Mouse (Mus musculus) skeletal muscle tissue, adult 2 months (tissue): ENCODE measurements around the gene Cnn1.

Experiments
- DNase-seq: peaks from one replicate; pipeline ENCODE4 v3.0.0-alpha.2; 2012; ENCODE audit warnings: low read depth, low spot score

Cnn1 gene

GRCm38 (mm10) chr9:22098993-22099696 is at the start of gene Cnn1:
Gene Cnn1 (plus strand): TSS chr9:22099216.
- DNase-seq = no peak

DNA sequence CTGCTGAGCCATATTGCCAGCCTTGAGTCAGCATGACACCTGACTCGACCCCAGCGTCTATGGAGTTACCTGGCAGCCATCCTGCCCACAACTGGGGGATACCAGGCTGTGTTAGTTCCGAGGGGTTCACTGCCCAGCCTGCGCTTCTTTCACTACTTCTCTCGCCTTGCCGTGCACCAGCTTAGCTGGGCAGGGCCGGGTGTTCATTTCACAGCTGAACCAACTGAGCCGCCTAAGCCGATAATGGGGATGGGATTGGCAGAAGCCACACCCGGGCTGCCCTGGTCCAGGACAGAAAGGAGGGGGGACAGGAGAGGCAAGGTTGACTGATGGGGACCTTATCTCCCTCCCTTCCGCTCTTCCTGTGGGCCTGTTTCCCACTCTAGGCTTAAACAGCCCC is 49.7 kb upstream of the Cnn1 start:
- DNase-seq = no peak

DNA sequence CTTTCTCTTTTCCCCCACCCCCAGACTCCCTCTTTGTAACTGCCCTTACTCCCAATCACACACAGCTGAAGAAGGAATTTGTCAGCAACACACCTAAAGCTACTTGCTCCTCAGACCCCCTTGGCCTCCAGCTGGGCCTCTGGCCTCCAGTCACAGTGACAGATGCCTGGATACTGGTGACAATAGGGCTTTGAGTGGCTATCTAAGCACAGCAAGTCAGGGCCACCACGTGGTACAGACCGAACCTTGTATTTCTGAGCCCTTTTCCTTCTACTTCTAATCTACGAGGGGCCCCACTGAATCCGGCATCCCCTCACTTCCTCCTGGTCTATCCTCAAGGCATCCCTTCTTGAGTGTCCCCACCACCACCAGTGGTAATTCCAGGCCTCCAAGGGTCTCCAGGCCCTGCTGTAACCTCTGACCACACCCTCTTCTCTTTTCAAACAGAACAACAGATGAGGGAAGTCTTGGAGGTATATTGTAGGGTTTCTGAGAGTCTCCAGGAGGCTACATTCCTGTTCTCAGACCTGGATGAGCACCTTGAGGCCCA is 49.2 kb upstream of the Cnn1 start:
- no peak for DNase-seq

DNA sequence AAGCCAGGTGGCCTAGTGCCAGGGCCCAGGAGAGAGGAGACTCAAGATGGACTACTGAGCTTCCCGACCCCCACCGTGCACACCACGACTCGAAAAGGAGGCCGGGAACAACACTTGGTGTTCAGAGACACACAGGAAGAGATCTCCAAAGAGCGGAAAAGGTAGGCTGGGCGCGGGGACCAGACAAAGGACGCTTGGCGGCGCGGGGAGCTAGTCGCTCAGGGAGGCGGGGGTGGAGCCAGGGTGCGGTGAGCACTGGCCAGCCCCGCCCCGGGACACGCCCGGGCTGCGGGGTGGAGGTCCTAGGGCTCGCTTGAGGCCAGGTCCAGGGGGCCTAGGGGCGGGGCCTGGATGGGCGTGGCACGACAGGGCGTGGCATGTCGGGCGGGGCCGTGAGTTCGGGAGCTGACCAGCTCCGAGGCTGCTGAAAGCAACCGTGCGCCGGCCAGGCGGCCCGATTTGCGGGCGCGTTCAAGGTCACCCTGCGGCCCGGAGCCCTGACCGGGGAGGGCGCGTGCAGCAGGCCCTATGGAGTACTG is 48.6 kb upstream of the Cnn1 start:
- DNase-seq = no peak

GRCm38 (mm10) chr9:22051161-22051957 is 47.7 kb upstream of the Cnn1 start:
- no peak for DNase-seq

DNA sequence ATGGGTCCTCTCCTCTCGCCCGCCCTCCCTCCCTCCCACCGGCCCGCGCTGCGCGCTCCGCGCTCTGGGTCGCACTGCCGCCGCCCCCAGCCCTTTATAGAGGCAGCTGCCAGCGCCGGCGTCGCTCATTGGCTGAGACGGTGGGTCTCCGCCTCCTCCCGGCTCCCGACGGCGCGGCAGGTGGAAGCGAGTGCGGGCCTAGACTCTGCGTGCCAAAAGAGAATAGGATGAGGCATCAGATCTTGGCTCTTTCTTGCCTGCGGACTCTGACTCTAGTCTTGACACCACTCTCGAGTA is 47.1 kb upstream of the Cnn1 start, which contains the start of gene Elavl3:
Elavl3 (minus strand) TSS at position 66 of the 297 bp plus-strand sequence.
- no peak for DNase-seq

DNA sequence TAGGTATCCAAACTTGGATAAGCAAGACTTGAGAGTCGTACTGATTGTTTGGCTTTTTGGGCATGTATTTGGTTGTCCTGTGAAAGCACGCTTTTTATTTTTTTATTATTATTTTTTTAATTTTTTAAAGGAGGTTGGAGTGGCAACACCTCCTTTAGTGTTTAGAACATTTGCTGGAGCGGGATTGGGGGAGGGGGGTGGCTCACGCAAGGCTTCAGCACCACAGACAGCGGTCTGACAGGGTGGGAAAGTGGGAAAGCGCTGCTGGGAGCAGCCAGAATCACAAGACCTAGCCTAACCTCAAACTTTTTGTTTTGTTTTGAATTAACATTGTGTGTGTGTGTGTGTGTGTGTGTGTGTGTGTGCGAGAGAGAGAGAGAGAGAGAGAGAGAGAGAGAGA is 45.4 kb upstream of the Cnn1 start:
- DNase-seq = no peak

GRCm38 (mm10) chr9:22054411-22055076 is 44.5 kb upstream of the Cnn1 start:
- peak; percentile 38 for DNase-seq

- DNase-seq = no peak
Observed at GRCm38 (mm10) chr9:22055713-22056112, 43.3 kb upstream of the Cnn1 start.

DNA sequence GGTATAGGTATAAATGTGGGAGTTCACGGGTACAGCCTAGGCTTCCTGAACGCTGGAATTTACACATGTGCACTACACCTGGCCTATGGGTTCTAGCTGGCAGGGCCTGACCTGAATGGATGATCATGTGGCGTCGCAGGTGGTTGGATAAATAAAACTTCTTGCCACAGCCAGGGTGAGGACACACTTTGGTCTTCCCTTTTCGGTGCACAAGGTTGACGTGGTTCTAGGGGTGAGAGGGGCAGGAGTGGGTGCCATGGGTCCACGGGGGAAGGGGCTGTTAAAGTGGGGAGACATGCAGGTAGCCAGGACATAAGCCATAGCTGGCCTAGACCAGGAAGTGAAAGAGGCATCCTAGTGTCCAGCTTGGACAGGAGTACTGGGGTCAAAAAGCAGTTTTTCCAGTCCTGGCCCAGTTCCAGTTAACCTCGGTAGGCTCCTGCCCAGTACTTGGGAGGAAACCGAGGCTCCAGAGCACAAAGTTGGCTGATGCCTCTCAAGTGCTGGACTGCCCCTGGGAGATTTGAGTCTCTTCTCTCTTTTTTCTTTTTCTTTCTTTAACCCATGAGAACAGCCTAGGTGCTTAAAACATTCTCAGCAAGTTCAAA is 42.6 kb upstream of the Cnn1 start:
- DNase-seq = no peak

DNA sequence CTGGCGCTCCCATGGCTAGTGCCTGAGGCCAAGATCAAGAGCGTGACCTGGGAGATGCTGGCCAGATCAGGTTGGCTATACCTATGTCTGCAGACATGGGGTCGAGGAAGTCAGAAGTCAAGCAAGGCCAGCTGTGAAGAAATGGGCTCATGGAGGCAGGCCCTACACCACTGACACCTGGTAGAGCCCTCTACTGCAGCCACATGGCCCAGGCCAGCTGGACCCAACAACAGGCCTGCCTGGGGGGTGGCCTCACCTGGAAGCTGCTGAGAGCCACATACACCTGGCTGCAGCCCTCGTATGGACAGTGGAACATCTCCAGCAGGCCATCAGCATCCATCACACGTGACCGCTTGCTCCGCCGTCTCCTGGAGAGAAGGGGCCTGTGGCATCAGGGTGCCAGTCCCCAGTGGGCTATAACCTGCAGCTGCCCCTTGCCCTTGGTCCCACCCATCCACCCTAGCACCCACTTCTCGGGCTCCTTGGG is 41.9 kb upstream of the Cnn1 start:
- DNase-seq = no peak

DNA sequence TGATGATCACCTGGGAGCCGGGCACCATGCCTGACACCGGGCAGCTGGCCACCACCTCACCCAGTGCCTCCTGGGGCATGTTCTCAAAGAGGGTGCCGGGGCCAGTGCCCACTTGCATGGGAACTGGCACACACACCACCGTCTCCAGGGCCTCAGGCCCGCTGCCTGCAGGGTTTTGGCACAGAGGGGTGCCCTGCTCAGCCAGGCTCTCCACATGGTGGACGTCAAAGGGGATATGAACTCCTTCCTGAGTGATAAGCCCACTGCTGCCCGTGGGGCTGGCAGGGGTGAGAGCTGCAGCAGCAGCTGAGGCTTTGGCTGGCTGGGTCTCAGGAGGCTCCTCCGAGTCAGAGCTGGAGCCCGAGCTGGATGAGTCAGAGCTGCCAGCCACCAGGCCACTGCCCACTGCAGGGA is 41.0 kb upstream of the Cnn1 start:
- no peak for DNase-seq

- no peak for DNase-seq
Observed at GRCm38 (mm10) chr9:22061339-22061738, 37.7 kb upstream of the Cnn1 start.

DNA sequence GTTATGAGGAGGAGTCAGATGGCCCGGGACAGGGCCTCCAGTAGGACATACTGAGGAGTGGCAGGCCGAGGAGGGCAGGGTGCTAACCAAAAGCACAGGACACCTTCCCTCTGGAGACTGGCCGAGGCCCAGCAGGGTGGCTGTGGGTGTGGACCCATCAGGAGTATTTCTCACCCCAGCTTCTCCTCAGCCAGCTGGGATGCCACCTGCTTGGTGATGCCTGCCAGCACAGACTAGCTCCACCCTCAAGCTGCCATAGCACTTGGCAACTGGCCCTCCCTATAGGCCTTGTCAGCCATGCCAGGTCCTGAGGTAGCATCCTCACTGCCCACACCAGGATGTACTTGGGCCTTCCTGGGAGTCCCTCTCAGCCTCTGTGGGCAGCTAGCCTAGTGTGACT is 34.7 kb upstream of the Cnn1 start:
- DNase-seq = no peak

DNA sequence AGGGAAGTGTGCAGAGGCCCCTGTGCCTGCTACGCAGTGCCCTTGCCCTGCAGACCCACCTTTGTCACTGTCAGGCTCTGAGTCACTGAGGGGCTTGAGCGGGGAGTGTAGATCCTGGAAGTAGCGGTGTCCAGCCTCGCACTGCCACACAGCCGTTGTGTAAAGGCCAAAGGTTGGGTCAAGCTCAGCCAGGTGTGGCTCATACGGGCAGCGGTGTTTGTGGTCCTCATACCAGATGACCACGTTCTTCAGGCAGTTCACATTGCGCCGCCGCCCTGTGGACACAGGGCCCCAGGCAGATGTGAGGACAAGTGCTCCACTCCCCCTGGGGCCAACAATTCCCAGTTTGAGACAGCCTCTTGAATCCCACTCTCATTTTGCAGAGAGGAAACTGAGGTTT is 33.4 kb upstream of the Cnn1 start:
- DNase-seq = no peak

GRCm38 (mm10) chr9:22066433-22066832 is 32.6 kb upstream of the Cnn1 start:
- DNase-seq = no peak

DNA sequence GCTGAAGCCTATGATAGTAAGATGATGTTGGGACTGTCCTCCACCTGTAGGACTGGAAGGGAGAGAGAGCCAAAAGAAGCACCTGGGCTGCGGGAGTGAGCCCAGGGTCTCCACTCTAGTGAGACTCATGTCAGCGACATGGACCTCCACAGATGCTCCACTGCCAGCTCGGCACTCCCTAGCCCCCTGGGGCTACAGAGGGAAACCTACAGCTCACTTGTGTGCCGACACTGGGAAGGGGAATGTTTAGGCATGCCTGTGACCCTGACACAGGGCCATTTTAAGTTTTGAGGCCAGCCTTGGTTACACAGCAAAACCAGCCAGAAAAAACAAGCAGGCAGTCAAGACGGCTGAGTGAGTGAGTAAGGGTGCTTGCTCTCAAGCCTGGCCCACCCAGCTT is 31.8 kb upstream of the Cnn1 start:
- no peak for DNase-seq

GRCm38 (mm10) chr9:22069881-22070553 is 29.0 kb upstream of the Cnn1 start:
- no peak for DNase-seq

DNA sequence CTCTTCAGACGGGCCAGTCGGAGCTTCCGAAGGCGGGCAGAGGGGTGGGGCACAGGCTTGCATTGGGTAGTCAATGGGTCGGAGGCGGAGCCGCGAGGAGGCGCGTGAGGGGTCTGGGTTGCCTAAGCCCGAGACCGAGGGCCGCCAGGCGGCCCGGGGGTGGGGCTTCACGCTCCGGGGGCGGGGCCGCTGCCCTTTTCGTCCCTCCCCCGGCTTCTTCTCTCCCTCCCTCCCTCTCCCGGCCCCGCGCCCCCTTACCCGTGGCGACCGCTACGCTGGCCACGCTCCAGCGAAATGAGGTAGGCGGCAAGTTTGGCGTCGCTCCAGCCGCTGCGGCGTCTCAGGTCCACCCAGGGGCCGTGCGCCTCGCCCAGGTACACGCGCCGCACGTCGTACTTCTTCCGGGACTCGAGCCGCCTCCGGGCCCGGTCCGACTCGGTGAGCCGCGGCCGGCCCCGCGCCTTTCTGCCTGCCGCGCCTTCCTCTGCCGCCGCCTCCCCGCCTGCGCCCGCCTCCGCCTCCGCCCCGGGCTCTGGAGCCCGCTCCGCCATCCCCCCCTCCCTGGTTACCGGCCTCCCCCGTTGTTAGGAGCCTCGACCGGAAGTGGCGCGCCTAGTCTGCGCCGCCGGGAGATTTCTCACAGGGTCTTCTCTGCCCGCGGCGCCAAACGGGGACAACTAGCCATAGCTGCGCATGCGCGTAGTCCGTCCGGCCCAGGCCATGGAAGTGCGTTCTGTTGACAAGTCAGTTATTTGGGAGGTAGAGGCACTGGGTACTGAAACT is 28.0 kb upstream of the Cnn1 start, which contains the start of the genes Gm49318 and Zfp653:
Gm49318 (minus strand) TSS at position 469 of the 783 bp plus-strand sequence.
Zfp653 (minus strand) TSS at position 586 of the 783 bp plus-strand sequence.
- peak; percentile 97 for DNase-seq

DNA sequence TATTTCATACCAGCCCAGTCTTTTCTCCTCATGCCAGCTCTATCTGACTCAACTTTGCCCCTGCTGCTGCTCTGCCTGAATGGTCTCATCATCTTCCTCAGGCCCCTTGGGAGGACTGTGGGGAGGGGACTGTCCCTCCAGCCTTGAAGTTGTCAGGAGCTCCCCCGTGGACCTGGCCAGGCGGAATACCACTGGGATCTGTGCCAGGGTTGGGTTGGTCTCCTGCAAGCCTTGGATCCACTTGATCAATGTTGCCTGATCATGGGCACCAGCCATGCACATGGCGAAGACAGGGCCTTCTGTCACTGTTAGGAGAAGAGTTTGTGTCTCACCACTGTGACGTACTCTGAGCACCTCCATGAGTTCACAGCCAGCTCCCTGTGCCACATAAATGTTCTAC is 26.7 kb upstream of the Cnn1 start:
- DNase-seq = no peak
